Mouse (Mus musculus): Measurements from ENCODE around the gene Ranbp3. TPM values are rescaled to one million over a fixed set of nuclear protein-coding genes. Genes with fewer than 3 reads are reported as not detected.

Gene Ranbp3
- polyA plus RNA-seq, 1 experiment from 2014 or later, result 34.5 TPM

DNA sequence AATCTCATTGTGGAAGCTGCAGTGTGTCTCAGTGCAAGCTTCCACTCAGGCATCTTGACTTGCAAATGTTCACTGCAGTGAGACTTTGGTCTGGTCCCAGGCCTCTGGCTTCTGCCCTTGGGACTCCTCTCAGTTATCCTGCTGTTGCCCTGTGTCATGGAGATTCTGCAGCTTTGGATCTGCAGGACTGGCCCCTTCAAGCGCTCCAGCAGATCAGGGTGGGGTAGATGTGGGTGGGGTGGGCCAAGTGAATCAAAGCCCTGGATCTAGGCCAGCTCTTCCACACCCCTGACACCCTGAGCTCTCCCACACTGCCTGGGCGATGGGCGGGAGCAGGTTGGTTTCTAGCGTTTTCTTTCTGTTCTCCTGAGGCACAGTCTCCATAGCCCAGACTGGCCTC lies 41.3 kb upstream of the Ranbp3 start:
- no peaks in the 10 kb centered on the region for H3K4me1 ChIP-seq (replicated peaks; ENCODE audit: control insufficient read depth, insufficient read depth)
- WGBS, result 25% methylated on average over 4 of the region's 4 CpGs
- H3K36me3 ChIP-seq (ENCODE audit: control insufficient read depth, insufficient read depth, low read length), result no peaks in the 10 kb centered on the region
- DNase-seq (ENCODE audit: low spot score) (no peak), ATAC-seq (ENCODE audit: low FRiP score, low TSS enrichment) (no peak)
- H3K9me3 ChIP-seq (ENCODE audit: control insufficient read depth, low read length), result no peaks in the 10 kb centered on the region
- no peak overlapping the region for H3K9ac ChIP-seq (ENCODE audit: low read length)
- H3K27me3 ChIP-seq (ENCODE audit: control insufficient read depth, insufficient read depth, low read length), result no peaks in the 10 kb centered on the region
- H3K4me2 ChIP-seq (replicated peaks; ENCODE audit: low read depth), result no peak overlapping the region
- TF ChIP-seq EP300 (optimal IDR thresholded peaks at IDR 0.05) (no peak), CTCF (IDR thresholded peaks at IDR 0.05; ENCODE audit: low read depth) (no peak)
- H3K4me3 ChIP-seq (ENCODE audit: low read depth, low read length), result no peak overlapping the region
- H3K27ac ChIP-seq (replicated peaks), result no peak overlapping the region

- no peak for ATAC-seq (ENCODE audit: low FRiP score, low TSS enrichment)
- TF ChIP-seq EP300 (optimal IDR thresholded peaks at IDR 0.05) (no peak), CTCF (IDR thresholded peaks at IDR 0.05; ENCODE audit: low read depth) (no peak)
- 82% methylated on average over 6 of the region's 6 CpGs for WGBS
- no peaks in the 10 kb centered on the region for H3K9me3 ChIP-seq (ENCODE audit: control insufficient read depth, low read length)
- no peak overlapping the region for H3K9ac ChIP-seq (ENCODE audit: low read length)
- no peaks in the 10 kb centered on the region for H3K36me3 ChIP-seq (ENCODE audit: control insufficient read depth, insufficient read depth, low read length)
- H3K27ac ChIP-seq (replicated peaks), result no peak overlapping the region
- H3K4me3 ChIP-seq (ENCODE audit: low read depth, low read length), result no peak overlapping the region
- no peaks in the 10 kb centered on the region for H3K4me1 ChIP-seq (replicated peaks; ENCODE audit: control insufficient read depth, insufficient read depth)
- H3K27me3 ChIP-seq (ENCODE audit: control insufficient read depth, insufficient read depth, low read length), result no peaks in the 10 kb centered on the region
- no peak overlapping the region for H3K4me2 ChIP-seq (replicated peaks; ENCODE audit: low read depth)
- no peak for DNase-seq (ENCODE audit: low spot score)
Measured at GRCm38 (mm10) chr17:56634023-56634422, 39.1 kb upstream of the Ranbp3 start.

DNA sequence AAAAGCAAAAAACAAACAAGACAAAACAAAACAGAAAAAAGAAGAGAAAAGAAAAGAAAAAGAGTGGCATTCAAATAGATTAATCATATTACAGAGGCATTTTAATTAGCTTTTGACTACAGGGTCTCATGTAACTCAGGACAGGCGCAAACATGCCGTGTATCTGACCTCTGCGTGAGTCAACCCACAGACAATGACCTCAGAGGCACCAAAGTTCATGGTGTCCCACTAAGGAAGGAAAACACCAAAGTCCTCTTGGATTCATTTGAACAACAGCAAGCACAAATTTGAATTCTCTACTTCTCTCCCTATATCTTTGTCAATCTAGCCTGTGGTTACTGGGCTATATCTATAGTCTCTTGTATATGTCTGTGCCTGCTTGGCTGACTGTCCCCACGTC lies 29.9 kb upstream of the Ranbp3 start:
- no peak for DNase-seq (ENCODE audit: low spot score)
- ATAC-seq (ENCODE audit: low FRiP score, low TSS enrichment), result no peak
- no peaks in the 10 kb centered on the region for H3K9me3 ChIP-seq (ENCODE audit: control insufficient read depth, low read length)
- H3K36me3 ChIP-seq (ENCODE audit: control insufficient read depth, insufficient read depth, low read length), result no peaks in the 10 kb centered on the region
- H3K4me1 ChIP-seq (replicated peaks; ENCODE audit: control insufficient read depth, insufficient read depth), result no peaks in the 10 kb centered on the region
- H3K27ac ChIP-seq (replicated peaks), result no peak overlapping the region
- H3K4me2 ChIP-seq (replicated peaks; ENCODE audit: low read depth), result no peak overlapping the region
- WGBS, result 65% methylated on average over 4 of the region's 4 CpGs
- no peak overlapping the region for H3K9ac ChIP-seq (ENCODE audit: low read length)
- H3K27me3 ChIP-seq (ENCODE audit: control insufficient read depth, insufficient read depth, low read length), result no peaks in the 10 kb centered on the region
- TF ChIP-seq EP300 (optimal IDR thresholded peaks at IDR 0.05) (no peak), CTCF (IDR thresholded peaks at IDR 0.05; ENCODE audit: low read depth) (no peak)
- no peak overlapping the region for H3K4me3 ChIP-seq (ENCODE audit: low read depth, low read length)

- Histone ChIP-seq H3K4me3 (ENCODE audit: low read depth, low read length) (no peak overlapping the region), H3K4me1 (replicated peaks; ENCODE audit: control insufficient read depth, insufficient read depth) (no peaks in the 10 kb centered on the region), H3K27ac (replicated peaks) (no peak overlapping the region), H3K9ac (ENCODE audit: low read length) (no peak overlapping the region), H3K4me2 (replicated peaks; ENCODE audit: low read depth) (no peak overlapping the region), H3K9me3 (ENCODE audit: control insufficient read depth, low read length) (no peaks in the 10 kb centered on the region), H3K36me3 (ENCODE audit: control insufficient read depth, insufficient read depth, low read length) (no peaks in the 10 kb centered on the region), H3K27me3 (ENCODE audit: control insufficient read depth, insufficient read depth, low read length) (no peaks in the 10 kb centered on the region)
- TF ChIP-seq EP300 (optimal IDR thresholded peaks at IDR 0.05) (no peak), CTCF (IDR thresholded peaks at IDR 0.05; ENCODE audit: low read depth) (no peak)
- DNase-seq (ENCODE audit: low spot score) (no peak), ATAC-seq (ENCODE audit: low FRiP score, low TSS enrichment) (no peak)
- WGBS, result 53% methylated on average over 10 of the region's 13 CpGs
Measured at GRCm38 (mm10) chr17:56647546-56647945, 25.5 kb upstream of the Ranbp3 start.

GRCm38 (mm10) chr17:56651801-56652200 lies 21.3 kb upstream of the Ranbp3 start:
- Histone ChIP-seq H3K27me3 (ENCODE audit: control insufficient read depth, insufficient read depth, low read length) (no peaks in the 10 kb centered on the region), H3K27ac (replicated peaks) (no peak overlapping the region), H3K9me3 (ENCODE audit: control insufficient read depth, low read length) (no peaks in the 10 kb centered on the region), H3K9ac (ENCODE audit: low read length) (no peak overlapping the region), H3K4me3 (ENCODE audit: low read depth, low read length) (no peak overlapping the region), H3K4me1 (replicated peaks; ENCODE audit: control insufficient read depth, insufficient read depth) (no peaks in the 10 kb centered on the region), H3K36me3 (ENCODE audit: control insufficient read depth, insufficient read depth, low read length) (no peaks in the 10 kb centered on the region), H3K4me2 (replicated peaks; ENCODE audit: low read depth) (no peak overlapping the region)
- DNase-seq (ENCODE audit: low spot score) (no peak), ATAC-seq (ENCODE audit: low FRiP score, low TSS enrichment) (0 out of 2 replicates have a peak, but pooled peaks have one; percentile 45)
- TF ChIP-seq EP300 (optimal IDR thresholded peaks at IDR 0.05), result no peak
- 21% methylated on average over 10 of the region's 10 CpGs for WGBS

DNA sequence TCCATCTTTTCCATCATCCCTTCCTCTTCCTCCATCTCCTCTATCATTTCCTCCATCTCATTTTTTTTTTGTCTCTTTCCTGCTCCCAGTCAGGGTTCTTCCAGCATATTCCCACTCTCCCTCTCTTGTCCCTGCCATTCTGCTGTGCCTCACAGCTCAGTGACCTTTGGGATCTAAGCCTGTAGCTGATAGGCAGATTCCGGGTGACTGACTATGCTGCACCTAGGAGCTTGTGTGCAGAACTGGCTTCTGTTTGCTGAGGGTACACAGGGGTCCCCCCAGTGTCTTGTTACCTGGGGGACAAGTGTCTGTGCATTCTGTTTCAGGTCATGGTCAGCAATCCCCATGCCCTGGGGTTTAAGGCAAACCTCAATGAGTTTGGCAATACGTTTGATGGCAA lies 18.3 kb upstream of the Ranbp3 start:
- Histone ChIP-seq H3K9me3 (ENCODE audit: control insufficient read depth, low read length) (no peaks in the 10 kb centered on the region), H3K27ac (replicated peaks) (no peak overlapping the region), H3K4me1 (replicated peaks; ENCODE audit: control insufficient read depth, insufficient read depth) (no peaks in the 10 kb centered on the region), H3K36me3 (ENCODE audit: control insufficient read depth, insufficient read depth, low read length) (no peaks in the 10 kb centered on the region), H3K27me3 (ENCODE audit: control insufficient read depth, insufficient read depth, low read length) (no peaks in the 10 kb centered on the region), H3K4me2 (replicated peaks; ENCODE audit: low read depth) (no peak overlapping the region), H3K9ac (ENCODE audit: low read length) (no peak overlapping the region), H3K4me3 (ENCODE audit: low read depth, low read length) (no peak overlapping the region)
- DNase-seq (ENCODE audit: low spot score) (no peak), ATAC-seq (ENCODE audit: low FRiP score, low TSS enrichment) (no peak)
- TF ChIP-seq CTCF (IDR thresholded peaks at IDR 0.05; ENCODE audit: low read depth) (no peak), EP300 (optimal IDR thresholded peaks at IDR 0.05) (no peak)
- 57% methylated on average over 2 of the region's 2 CpGs for WGBS

Data from stomach, postnatal 0 days (tissue).